Mouse (Mus musculus) liver, embryonic 14.5 days (tissue): Measurements from ENCODE around the gene Tspan11. TPM values are rescaled to one million over a fixed set of nuclear protein-coding genes. Genes with fewer than 3 reads are reported as not detected.

Experiments used
- ATAC-seq: fragments of 200-750 bp; cut with Nextera tagmentation; 2 replicates; pipeline ENCODE4 v1.8.0; 2017; ENCODE audit warnings: moderate number of reproducible peaks, mild to moderate bottlenecking, moderate library complexity; ENCODE audit not compliant: insufficient read depth
- DNase-seq, 3 experiments: peaks; one replicate each; pipeline ENCODE4 v3.0.0-alpha.2; 2012 to 2013; ENCODE audit warnings: low read depth in 3 of 3, low spot score in 3 of 3
- H3K27ac ChIP-seq: fragments of 300-500 bp; sonication (generic); 2 replicates; pipeline ENCODE4 v1.5.1; 2014; ENCODE audit warnings: moderate library complexity, mild to moderate bottlenecking, control low read depth, inconsistent platforms
- H3K27me3 ChIP-seq: fragments of 300-500 bp; sonication (generic); 2 replicates; pipeline ENCODE4 v1.6.1; 2014; ENCODE audit warnings: mild to moderate bottlenecking, low read length, moderate library complexity; ENCODE audit not compliant: control insufficient read depth, insufficient read depth
- H3K36me3 ChIP-seq: fragments of 300-500 bp; sonication (generic); replicated peaks from 2 replicates; pipeline ENCODE4 v1.6.1; 2014; ENCODE audit warnings: low read depth; ENCODE audit not compliant: control insufficient read depth, insufficient read depth
- H3K4me1 ChIP-seq, 2 experiments: fragments of 200-500 bp in 1 of 2; fragments of 300-500 bp in 1 of 2; sonication (generic) in 1 of 2; replicated peaks; 2 replicates each; pipeline ENCODE4 v1.6.1; 2012 to 2014; ENCODE audit warnings: antibody characterized with exemption in 1 of 2, inconsistent platforms in 1 of 2, low read length in 1 of 2; ENCODE audit not compliant: control insufficient read depth in 2 of 2, insufficient read depth in 2 of 2
- H3K4me2 ChIP-seq: fragments of 300-500 bp; sonication (generic); 2 replicates; pipeline ENCODE4 v1.6.1; 2014; ENCODE audit warnings: low read depth, mild to moderate bottlenecking, control low read depth, moderate library complexity
- H3K4me3 ChIP-seq, 2 experiments: fragments of 200-500 bp in 1 of 2; fragments of 300-500 bp in 1 of 2; sonication (generic) in 1 of 2; 2 replicates each; pipeline ENCODE4 v1.5.1; 2012 to 2014; ENCODE audit warnings: low read depth in 2 of 2, low read length in 2 of 2, mild to moderate bottlenecking in 2 of 2, control low read depth in 1 of 2, inconsistent platforms in 1 of 2, moderate library complexity in 1 of 2; ENCODE audit not compliant: insufficient read depth in 1 of 2
- H3K9ac ChIP-seq: fragments of 300-500 bp; sonication (generic); replicated peaks from 2 replicates; pipeline ENCODE4 v1.6.1; 2014; ENCODE audit warnings: mild to moderate bottlenecking, control low read depth, moderate library complexity
- H3K9me3 ChIP-seq: fragments of 300-500 bp; sonication (generic); 2 replicates; pipeline ENCODE4 v1.6.1; 2016; ENCODE audit warnings: low read length, mixed read lengths; ENCODE audit not compliant: control insufficient read depth
- CTCF ChIP-seq: IDR thresholded peaks from 2 replicates; pipeline ENCODE4 v1.5.1; 2016; ENCODE audit warnings: antibody characterized with exemption, low read depth, control low read depth
- EP300 ChIP-seq: IDR thresholded peaks from 2 replicates; pipeline ENCODE4 v1.6.1; 2016; ENCODE audit warnings: antibody characterized with exemption, low read depth
- WGBS: fragments of 180-500 bp; shearing (Covaris S2); extraction: QIAGEN DNeasy Blood & Tissue Kit; methylation state at CpG from one replicate; pipeline ENCODE4 v1.1.7; 2014; ENCODE audit not compliant: insufficient replicate concordance; 5-methylcytosine and 5-hydroxymethylcytosine counted together
- polyA plus RNA-seq, 2 experiments: library from polyadenylated mRNA; depleted of rRNA in 1 of 2; stranded (reverse) in 1 of 2; unstranded in 1 of 2; fragments of >200 nt; fragmentation: Nextera tagmentation in 1 of 2; extraction: Ambion mirVana in 1 of 2; gene quantifications; 2 replicates each; pipeline versions ENCODE4 v1.2.1 to v1.2.3; 2012 to 2014

Gene Tspan11
- polyA plus RNA-seq, 2 experiments: 0.07 to 0.23 TPM

DNA sequence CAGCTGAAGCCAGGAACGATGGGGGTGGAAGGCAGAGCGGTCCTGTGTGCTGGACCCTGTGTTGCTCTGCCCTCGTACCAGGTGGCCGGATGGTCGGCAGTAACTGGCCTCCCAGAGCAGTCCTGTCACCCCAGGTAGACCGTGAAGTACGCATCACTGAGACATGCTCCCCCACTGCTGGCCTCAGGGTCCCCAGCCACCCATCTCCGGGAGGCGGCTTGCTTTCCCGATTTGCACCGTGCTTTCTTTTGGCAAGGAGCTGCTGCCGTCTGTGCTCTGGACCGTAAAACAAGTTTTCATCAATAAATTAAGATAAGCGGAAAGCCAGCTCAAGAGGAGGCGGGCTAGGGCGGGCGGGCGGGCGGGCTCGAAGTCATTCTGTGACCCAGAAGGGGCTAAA is 91.6 kb downstream of the Tspan11 start:
- Histone ChIP-seq H3K9ac (no peak overlapping the region), H3K27me3 (no peaks in the 10 kb centered on the region), H3K4me2 (no peak overlapping the region), H3K36me3 (no peaks in the 10 kb centered on the region), H3K27ac (no peak overlapping the region), H3K9me3 (no peaks in the 10 kb centered on the region), H3K4me1 (peaks cover 0 to 3% of the 10 kb centered on the region in 2 experiments; a peak in 1 of 4 replicates), H3K4me3 (no peak overlapping the region)
- no peak for TF ChIP-seq EP300
- TF ChIP-seq CTCF: no peak
- DNase-seq (no peak), ATAC-seq (no peak)
- 74% methylated on average over 20 of the region's 20 CpGs for WGBS

DNA sequence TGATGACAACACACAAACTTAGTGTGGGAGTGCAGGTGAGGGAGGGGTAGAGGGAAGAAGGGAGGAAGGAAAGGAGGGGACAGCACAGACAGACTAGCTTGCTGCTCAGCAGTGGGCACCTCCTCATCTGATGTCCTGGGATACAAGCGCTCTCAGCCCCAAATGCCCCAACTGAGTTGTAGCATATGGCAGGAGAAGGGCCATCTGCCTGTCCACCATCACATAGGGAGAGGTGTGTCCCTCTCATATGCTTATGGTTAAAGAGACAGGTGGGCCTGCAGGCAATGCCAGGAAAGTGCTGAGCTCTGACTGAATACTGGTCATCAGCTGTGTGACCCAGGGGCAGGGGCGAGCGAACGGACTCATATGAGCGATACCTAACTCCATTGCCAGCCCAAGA is 92.4 kb downstream of the Tspan11 start:
- H3K4me2 ChIP-seq: no peak overlapping the region
- ATAC-seq (no peak), DNase-seq (no peak)
- no peaks in the 10 kb centered on the region for H3K9me3 ChIP-seq
- peaks cover 0 to 3% of the 10 kb centered on the region in 2 experiments; a peak in 1 of 4 replicates for H3K4me1 ChIP-seq
- no peak overlapping the region for H3K9ac ChIP-seq
- no peaks in the 10 kb centered on the region for H3K36me3 ChIP-seq
- no peak overlapping the region for H3K4me3 ChIP-seq
- H3K27me3 ChIP-seq: no peaks in the 10 kb centered on the region
- TF ChIP-seq CTCF: no peak
- TF ChIP-seq EP300: no peak
- no peak overlapping the region for H3K27ac ChIP-seq
- 83% methylated on average over 5 of the region's 5 CpGs for WGBS

DNA sequence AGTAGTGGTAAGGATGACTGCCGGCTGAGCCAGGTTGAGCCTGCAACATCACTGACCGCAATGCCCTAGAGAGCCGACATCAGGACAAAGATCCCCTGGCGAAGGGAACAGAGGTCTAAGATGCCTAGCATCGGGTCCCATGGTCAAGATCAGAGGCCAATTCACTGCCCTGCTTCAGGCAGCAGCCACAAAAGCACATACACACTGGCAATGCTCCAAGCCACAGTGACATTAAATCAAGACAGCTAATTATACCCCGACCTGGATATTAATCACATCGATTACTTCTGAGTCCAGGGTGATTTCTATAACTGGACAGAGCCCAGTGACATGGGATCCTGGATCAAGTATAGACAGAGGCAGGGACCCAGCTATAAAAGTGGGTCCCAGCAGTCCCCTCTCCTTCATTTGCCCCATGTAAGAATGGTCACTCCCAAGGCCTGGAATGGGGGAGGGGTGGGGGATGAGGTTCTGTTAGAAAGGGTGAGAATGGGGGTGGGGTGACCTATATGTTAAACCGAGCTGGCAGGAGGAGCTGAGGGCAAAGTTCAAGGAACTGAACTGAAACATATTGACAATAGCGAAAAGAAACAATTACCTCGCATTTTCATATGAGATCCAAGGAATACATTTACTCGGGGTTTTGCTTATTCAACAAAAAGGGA is 93.1 kb downstream of the Tspan11 start:
- TF ChIP-seq CTCF (no peak), EP300 (no peak)
- ATAC-seq: no peak
- no peak for DNase-seq
- H3K4me2 ChIP-seq: no peak overlapping the region
- no peak overlapping the region for H3K9ac ChIP-seq
- no peak overlapping the region for H3K4me3 ChIP-seq
- peaks cover 0 to 3% of the 10 kb centered on the region in 2 experiments; a peak in 1 of 4 replicates for H3K4me1 ChIP-seq
- H3K27me3 ChIP-seq: no peaks in the 10 kb centered on the region
- whole genome bisulfite sequencing: 57% methylated on average over 11 of the region's 11 CpGs
- no peaks in the 10 kb centered on the region for H3K9me3 ChIP-seq
- no peak overlapping the region for H3K27ac ChIP-seq
- no peaks in the 10 kb centered on the region for H3K36me3 ChIP-seq

DNA sequence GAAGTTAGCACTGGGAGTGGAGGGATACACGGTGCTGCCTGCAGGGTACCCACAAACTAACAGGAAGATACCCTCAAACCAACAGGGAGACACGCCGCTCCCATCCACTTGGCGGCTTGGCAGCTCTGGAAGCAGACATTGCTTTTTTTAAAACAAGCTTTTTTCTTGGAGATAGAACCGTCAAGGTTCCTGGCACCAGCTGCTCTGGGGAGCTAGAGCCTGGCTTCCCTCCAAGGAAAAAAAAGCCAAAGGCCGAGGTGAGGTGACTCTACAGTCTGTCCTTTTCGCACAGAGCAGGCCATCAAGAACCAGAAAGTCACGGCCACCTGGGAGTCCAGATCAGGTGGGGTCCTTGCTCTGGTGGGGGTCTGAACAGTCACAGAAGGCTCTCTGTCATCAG is 93.8 kb downstream of the Tspan11 start:
- TF ChIP-seq EP300 (no peak), CTCF (no peak)
- Histone ChIP-seq H3K9me3 (no peaks in the 10 kb centered on the region), H3K27ac (no peak overlapping the region), H3K4me3 (no peak overlapping the region), H3K4me1 (peaks cover 0 to 3% of the 10 kb centered on the region in 2 experiments; a peak in 1 of 4 replicates), H3K36me3 (no peaks in the 10 kb centered on the region), H3K27me3 (no peaks in the 10 kb centered on the region), H3K9ac (no peak overlapping the region), H3K4me2 (no peak overlapping the region)
- no peak for DNase-seq
- 54% methylated on average over 8 of the region's 8 CpGs for WGBS
- ATAC-seq: no peak

DNA sequence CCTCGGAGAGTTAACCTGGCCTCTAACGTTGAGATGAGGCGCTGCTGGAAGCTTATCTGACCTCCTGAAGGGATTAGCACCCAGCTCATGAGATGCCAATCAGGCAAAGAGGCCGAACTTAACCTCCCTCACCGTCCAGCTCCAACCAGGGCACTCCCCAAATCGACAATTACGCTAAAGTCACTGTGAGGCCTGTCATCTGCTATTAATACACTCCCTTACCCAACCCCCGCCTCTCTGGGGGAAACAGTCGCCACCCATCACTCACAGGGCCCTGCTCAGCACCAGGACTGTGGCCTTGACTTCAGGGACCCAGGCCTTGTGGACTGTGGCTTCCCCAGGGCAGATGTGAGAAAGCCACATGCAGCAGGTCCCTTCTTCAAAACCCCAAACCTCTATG is 99.0 kb downstream of the Tspan11 start:
- WGBS: 39% methylated on average over 9 of the region's 9 CpGs
- DNase-seq (no peak), ATAC-seq (no peak)
- H3K9me3 ChIP-seq: no peaks in the 10 kb centered on the region
- no peak overlapping the region for H3K4me3 ChIP-seq
- no peaks in the 10 kb centered on the region for H3K4me1 ChIP-seq
- no peak overlapping the region for H3K27ac ChIP-seq
- H3K9ac ChIP-seq: no peak overlapping the region
- no peak overlapping the region for H3K4me2 ChIP-seq
- no peaks in the 10 kb centered on the region for H3K36me3 ChIP-seq
- TF ChIP-seq EP300: no peak
- no peak for TF ChIP-seq CTCF
- H3K27me3 ChIP-seq: no peaks in the 10 kb centered on the region
